Mouse (Mus musculus) right cerebral cortex, adult 18-20 months (tissue): ENCODE measurements around the gene Runx3.

Experiments
- DNase-seq: peaks from one replicate; pipeline ENCODE4 v3.0.0; 2022; ENCODE audit warnings: mixed read lengths

The Runx3 gene

DNA sequence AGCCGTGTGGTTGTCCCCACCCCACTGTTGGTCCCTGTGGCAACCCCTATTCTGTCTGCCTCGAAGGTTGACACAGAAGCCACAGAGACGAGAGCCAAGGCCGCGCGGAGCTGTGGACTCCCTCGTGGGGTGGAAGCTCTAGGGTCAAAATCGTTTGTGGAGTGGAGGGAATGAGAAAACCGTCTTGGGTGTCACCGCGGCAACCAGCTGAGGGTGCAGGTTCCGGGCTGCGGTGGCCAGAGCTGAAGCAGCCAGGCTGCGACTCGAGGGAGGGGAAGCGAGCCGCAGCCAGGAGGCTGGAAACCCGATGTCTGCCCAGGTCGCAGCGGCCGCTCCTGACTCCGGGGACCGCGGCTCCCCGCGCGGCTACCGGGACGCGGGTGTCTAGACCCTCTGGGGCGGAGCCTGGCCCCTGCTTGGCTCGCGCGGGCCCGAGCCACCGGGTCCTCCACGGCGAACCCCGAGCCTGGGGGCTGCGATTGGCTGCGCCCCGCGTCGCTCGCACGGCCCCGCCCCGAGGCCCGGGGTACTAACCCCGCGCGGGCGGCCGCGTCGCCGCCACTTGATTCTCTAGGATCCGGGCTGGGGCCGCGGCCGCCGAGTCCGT lies 31.6 kb downstream of the Runx3 start:
- no peak for DNase-seq

DNA sequence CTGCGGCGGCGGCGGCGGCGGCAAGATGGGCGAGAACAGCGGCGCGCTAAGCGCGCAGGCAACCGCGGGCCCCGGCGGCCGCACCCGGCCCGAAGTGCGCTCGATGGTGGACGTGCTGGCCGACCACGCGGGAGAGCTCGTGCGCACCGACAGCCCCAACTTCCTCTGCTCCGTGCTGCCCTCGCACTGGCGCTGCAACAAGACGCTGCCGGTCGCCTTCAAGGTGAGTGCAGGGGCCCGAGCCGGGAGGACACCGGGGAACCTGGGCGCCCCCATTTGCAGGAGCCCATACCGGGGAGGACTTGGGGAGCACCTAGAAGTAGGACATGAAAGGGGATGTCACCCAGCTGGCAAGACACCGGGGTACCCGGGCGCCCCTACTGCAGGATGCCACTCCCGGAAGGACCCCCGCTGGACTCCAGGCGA lies 32.4 kb downstream of the Runx3 start:
- DNase-seq, result no peak

DNA sequence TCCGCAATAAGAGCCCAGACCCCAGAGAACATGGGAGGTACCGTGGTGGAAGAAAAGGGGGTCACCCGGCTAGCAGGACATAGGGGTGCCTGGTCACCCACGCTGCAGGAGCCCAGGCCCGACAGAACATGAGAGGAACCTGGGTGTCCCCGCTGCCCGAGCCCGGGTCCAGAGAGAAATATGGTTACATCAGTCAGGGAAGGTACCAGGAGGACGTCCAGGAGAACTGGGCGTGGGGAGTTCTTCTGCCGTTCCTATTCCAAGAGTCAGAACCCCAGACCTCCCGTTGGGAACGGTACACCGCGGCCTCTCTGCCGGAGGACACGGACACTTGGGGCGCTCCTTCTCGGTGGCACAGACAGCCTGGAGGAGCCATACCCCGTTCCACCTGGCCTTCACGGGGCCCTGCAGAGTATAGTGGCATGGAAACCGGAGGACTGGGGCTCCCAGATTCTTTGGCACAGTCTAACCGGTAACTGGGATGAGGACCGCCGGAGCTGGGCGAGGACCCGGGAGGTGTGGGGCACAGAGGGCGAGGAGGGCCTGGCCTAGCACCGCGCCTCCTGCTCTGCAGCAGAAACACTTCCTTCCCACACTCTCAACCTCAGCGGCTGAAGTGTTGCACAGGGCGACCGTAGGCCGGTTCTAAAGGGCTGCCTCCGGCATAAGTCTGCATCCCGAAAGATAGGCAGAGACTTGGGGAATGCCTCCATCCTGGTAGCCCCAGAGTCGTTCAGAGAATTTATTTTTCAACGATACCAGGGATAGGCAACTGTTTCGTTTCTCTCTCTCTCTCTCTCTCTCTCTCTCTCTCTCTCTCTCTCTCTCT lies 33.0 kb downstream of the Runx3 start:
- DNase-seq, result no peak

DNA sequence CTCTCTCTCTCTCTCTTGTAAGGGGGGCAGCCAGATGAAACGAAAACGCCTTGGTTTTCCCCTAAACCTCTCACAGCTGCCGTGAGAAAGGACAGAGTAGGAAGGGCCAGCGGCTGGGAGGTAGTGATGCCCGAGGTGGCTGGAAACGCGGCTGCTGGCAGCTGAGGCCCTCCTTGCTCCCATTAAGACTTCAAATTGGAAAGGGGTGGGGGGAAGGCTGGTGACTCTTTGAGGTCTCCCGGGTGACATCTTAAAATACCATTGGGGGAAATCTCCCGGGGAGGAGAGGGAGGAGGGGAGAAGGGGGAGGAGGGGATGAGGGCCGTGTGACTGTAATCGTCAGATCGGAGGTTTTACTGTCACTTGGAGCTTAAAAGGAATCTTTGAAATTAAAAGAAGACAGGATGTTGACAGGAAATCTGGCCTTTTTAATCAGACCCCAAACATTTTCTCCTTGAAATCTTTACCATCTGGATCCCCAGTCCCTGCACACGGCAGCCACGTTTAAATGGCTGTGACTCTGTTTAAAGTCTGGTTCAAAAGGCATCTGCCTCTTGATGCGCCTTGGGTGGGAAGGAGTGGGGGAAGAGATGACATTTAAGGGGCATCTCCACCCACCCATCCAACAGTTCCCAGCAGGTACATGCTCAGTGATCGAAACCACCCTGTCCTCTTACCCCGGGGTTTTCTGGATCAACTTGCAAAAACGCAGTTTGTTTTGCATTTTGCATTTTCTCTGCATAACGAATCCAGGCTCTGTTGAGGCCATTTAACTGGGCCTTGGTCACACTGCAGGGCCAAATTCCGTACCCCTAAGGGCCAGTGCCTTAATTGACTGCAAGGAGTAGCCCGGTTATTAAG lies 33.9 kb downstream of the Runx3 start:
- no peak for DNase-seq

DNA sequence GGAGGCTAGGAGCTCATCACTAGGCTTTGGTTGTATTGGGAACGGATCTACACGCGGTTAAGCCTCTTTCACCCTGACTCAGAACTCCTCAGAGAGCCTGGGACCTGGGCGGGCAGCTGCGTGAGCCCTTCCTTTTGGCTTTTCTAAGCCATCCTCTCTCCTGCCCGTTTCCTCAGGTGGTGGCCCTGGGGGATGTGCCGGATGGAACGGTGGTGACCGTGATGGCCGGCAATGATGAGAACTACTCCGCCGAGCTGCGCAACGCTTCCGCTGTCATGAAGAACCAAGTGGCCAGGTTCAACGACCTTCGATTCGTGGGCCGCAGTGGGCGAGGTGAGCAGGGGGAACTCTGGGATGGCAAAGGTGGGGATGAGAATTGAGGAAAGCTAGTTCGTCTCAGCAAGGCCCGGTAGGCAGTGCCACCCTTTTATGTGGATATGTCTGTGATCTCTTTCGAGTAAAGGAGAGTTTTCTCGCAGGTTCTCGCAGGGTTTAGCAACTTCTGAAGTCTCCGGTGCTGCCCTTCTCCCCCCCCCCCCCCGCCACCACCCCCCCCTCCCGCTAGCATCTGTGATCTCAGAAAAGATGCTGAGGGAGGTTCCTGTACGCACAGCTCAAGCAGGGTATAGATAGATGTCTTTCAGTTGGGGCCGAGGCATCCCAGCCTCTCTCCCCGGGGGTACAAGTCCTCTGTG lies 34.8 kb downstream of the Runx3 start:
- no peak for DNase-seq

DNA sequence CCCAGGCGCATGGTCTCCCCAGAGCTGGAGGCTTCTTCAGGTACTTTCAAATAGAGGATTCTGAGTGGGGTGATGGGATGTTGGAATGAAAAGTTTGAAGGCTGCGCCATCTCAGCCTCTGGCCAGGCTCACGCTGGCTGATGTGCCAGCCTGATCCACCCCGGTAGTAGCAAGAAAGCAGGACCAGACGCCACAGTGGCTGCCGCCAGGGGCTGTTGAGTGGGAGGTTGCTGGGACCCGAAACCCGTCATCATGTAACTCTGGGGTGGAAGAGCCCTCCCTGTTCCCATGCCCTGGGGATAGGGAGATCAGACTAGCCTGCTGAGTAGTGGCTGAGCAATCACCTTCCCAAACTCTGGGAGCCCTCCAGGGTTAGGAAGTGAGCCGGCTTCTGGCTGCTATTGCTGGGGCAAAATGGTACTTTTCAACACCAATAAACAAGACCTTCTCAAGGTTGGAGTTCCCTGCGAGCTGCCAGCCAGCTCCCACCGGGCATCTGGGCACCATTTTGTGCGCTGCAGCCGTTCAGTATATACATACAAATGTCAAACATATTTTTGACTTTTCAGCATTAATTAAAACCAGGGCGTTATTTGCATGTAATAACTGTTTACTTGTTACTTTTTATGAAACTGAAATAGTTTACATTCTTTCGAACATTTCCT lies 35.5 kb downstream of the Runx3 start:
- no peak for DNase-seq

DNA sequence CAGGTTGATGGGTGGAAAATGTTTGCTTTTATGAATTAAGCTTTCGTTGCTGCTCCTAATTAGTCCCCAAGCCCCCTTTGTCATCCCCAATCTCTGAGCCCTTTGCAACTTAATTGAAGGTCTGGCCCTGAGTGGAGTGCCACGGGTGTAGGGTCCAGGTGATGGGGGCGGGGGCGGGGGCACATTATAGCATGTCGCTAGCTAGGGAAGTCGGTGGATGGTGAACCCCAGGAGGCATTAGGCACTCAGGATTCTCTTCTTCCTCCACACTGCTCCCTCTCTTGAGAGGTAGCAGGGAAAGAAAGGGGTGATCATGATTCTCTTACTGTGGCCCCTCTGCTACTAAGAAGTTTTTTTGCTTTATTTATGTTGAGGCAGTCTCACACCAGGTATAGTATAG lies 36.1 kb downstream of the Runx3 start:
- no peak for DNase-seq

DNA sequence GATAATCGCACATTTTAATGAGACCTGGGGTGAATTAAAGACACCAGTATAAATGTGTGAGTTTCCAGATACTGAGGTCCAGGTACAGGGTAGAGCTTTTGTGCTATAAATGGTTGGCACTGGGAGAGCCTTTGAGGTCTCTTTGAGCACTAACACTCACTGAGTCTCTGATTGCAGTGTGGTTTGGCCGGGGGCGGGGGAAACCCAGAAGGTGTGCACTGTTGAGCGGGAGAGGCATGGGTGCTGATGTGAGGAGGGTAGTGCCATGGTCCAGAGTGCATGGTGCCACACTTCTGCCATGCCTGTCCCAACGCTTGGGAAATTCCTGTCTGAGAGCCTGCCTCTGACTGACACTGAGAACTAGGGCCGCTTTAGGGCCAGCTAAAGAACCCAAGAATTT lies 36.9 kb downstream of the Runx3 start:
- DNase-seq, result no peak

DNA sequence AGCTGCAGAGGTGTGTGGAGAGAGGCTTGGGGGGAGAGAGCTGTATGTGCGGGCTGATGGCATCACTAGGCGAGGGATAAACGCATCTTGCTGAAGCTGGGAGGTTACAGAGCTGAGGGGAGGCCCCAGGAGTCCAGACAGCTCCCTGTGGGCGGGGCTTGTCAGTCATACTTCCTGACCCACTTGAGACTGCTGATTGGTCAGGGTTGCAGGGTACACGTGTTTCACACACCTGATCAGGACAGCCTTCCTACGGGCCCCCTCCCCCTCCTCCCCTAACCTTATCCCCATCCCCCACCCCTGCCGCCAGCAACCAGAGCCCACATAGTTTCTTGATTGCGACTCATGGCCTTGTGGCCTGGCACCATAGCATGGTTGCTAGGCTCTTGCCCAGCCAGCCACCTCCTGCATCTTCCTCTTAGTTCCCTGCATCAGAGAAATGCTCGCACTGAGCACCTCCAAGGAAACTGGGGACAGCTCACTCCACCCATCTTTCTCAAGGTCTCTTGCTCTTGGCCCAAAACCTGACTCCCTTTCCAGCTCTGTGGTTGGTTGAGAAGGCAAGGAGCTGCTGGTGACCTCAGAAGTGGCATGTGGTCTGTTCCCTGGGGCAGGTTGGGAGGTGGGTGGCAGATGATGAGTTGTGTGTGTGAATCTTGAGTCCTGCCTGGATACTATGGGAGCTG lies 38.4 kb downstream of the Runx3 start:
- DNase-seq, result no peak

DNA sequence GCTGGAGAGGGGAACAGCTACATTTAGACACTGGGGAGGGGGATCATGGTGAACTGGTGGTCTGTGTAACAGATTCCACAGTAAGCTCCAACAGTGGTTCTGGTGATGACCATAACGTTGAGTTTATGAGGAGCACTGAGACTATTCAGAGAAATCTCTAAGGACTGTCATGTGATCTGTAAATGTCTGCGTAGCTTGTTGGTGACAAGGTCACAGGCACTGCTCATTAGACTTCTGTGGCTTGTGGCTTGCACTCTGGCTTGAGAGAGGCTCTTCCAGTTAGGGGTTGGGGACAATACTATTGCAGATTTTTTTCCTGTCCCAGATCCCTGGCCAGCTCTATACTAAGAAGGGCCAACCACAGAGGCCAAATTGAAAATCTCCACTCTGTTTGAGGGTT lies 39.2 kb downstream of the Runx3 start:
- DNase-seq, result no peak

DNA sequence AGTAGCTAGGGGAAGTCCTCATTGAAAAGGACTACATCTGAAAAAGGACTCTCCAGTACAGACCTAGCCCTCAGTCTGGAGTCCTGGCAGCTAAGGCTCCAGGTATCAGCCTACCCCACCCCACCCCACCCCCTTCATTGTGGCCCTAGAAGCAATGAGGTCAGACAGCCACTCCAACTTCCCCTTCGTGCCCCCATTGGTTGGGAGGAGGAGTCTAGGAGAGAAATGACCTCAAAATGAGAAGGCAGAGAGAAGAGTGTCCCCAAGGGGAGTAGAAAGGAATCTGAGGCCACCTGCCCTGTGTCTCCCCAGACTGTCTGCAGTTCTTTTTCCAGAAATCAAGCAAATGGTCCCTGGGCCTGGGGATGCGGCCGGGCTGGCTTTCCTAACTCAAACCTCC lies 39.7 kb downstream of the Runx3 start:
- no peak for DNase-seq

DNA sequence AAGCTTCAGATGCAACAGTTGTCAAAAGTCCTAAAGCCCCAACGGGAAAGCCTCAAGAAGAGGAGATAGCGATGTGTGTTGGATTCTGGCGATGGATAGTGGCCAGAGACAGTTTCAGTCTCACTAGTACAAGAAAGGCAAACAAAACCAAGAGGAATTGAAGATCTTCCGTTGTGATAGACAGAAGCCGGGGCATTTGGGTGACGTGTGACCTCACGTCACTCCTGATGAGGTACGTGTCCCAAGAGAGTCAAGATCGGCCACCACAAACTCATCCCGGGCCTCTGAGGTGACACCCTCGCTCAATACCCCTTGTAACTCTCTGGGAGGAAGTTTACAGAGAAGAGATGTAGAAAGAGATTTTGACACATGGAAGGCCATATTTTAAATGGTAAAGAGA lies 41.0 kb downstream of the Runx3 start:
- DNase-seq, result no peak

DNA sequence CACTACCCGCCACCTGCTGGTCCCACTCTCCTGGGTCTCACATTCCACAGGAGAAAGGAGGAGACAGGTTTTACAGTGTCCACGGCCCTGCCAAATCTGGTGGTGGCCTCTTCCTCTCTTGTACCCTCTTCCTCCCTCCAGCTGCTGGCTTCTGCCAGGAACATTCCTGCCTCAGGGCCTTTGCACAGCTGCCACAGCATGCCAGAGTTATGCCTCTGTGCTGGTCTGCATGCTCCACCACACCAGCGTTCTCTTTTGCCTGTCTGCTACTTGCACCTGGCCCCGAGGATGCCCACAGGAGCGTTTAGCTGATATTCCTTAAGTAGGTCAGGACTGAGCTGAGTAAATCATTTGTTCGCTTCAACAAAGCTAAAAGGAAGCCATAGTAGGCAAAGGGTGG lies 45.3 kb downstream of the Runx3 start:
- no peak for DNase-seq

DNA sequence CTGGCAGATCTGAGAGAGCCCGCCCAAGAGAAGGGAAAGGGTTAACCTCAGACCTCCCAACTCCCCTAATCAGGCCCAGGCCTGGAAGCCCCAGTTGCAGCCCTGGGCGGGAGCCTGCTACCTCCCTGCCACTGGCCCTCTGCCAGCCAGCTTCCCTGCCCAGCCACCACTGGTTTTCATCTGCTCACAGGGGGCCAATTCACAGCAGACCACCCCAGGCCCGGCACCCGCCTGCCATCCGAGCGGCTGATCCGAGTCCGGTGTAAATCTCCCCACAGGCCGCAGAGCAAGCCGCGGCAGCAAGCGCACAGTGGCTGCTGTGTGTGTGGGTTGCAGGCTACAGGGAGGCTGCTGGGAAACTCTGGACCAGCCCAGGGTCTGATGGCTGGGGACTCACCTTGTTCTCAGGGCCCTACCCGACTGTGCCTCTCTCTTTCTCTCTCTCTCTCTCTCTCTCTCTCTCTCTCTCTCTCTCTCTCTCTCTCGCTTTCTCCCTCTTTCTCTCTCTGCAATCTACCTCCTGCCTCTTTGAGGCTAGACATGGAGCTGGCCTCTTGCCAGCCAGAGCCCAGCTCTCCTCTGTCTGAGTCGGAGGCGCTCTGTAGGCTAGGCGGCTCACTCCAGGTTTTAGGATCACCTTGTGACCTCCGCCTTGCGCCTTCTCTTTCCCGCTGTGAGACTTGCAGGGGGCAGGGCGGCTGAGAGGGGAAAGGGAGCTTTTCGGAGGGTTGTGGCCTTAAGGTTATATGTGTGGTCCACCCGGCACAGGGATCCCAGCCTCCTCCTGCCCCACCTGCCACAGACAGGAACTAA lies 46.2 kb downstream of the Runx3 start:
- no peak for DNase-seq

DNA sequence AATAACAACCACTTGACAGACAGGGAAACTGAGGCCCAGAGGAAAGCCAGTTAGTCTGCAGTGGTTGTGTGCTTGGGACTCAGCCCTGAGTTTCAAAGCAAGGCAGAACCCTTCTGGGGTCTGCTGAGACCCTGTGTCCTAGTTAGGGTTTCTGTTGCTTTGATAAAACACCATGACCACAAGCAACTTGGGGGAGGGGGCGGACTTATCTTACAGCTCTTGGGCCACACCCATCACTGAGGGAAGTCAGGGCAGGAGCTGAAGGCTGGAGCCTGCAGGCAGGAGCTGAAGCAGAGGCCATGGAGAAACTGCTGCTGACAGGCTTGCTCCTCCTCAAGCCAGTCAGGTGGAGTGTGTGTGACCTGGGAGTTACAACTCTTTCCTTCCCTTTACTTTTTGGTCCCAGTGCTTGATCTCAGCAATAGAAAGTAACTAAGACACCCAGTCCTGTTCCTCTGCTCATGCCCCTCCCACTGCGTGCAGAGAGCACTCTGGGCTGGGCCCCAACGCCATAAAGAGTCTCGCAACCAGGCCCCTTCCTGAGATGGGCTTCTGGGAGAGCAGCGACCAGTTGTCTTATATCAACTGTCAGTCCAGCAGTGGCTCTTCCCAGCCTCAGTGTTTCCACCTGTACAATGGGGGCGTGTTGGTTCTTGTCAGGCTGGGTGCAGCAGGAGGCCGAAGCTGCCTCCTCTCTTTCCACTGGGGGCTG lies 47.5 kb downstream of the Runx3 start:
- no peak for DNase-seq

DNA sequence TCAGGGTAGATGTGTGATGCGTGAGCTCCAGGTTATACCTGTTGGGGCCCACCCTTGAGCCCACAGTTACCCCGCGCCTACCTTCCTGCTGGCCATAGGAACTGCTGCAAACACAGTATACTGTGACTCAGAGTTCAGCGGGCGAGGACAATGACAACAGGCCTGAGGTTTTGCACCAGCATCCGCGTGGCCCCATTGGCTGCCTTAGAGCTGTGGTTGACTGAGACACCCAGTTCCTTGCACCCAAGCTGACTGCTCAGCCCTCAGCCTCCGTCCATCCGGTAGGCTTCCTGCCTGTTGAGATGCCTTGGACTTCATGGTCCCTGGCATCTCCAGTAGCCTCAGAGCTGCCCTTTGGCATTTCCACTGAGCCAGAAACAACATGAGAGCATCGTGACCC lies 48.6 kb downstream of the Runx3 start:
- no peak for DNase-seq

DNA sequence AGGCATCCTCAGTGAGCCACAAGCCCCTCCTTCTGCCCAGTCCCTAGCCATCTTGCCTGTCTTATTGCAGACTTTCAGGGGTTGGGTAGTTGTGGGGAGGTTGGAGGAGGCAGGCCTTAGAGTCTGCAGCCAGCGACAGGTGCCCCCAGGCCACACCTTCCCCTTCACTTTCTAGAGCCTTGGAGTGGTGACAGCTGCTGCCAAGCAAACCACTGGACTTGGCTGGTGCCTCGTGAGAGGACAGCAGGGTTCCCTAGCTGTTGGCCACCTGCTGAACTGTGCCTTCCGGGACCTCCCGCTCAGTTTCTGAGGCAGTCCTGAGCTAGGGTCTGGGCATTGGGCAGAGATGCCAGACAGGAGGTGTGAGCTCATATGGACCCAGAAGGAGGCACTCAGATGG lies 49.0 kb downstream of the Runx3 start:
- DNase-seq, result no peak

DNA sequence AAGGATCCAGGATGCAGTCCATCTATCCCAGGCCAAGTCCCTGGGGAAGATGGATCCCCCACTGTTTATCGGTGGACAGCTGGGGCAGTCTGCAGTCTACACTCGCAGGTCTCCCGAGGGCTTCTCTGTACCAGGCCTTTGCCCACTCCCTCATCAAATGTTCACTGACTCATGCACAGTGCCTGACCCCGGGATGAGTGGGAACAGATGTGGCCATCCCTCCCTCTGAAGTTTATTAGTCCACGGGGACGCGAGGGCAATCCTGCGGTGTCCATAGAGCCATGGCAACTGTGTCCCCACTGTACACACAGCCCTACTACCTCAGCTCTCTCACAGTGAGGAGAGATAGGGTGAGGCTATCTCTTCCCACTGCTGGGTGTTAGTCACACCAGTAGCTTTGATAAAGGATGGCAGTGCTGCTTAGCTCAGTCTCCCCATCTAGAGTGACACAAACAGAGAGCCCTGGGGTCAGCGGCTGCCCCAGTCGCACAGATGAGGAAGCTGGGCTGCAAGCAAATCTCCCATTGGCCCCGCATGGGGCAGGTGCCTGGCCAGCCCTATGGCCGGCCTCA lies 50.9 kb downstream of the Runx3 start:
- DNase-seq, result no peak

DNA sequence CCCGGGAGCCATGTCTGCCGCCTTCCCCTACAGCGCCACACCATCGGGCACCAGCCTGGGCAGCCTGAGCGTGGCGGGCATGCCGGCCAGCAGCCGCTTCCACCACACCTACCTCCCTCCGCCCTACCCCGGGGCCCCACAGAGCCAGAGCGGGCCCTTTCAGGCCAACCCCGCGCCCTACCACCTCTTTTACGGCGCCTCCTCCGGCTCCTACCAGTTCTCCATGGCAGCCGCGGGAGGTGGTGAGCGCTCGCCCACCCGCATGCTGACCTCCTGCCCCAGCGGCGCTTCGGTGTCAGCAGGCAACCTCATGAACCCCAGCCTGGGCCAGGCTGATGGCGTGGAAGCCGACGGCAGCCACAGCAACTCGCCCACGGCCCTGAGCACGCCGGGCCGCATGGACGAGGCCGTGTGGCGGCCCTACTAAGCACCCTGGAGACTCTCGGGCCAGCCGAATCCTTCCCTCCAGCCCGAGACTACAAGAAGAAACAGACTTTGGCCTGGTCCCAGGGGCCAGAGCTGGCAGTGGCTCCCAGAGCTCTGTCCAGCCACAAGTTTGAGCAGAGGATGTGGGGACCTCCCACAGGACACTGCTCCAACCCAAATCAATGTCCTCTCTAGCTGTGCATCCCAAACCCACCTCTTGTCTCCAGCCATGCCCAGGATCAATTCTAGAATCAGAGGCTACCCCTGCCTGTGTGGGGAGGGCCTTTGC lies 55.1 kb downstream of the Runx3 start:
- DNase-seq, result no peak
